19 mouse cellular contexts compared by ENCODE assay signal in genomic region chr2:126994384-126995166, GRCm38 (mm10). TPM values are rescaled to one million over a fixed set of nuclear protein-coding genes. Genes with fewer than 3 reads are reported as not detected.
A peak's percentile ranks its signal among the peaks of the same experiment; 100 is the strongest.
DNase-seq lines count a peak whose midpoint lies in the region; ATAC-seq and TF ChIP-seq lines count a peak whose summit lies in the region.
"Had no signal": no experiment of that assay in that cellular context is flagged by ENCODE, and none has a peak within 500 bp of the region (broad histone marks: within the 10 kb centered on the region; RNA-seq: fewer than 3 reads in every experiment).

No protein-coding gene starts in this region.

- peak overlapping the region; percentile 77 for H3K27ac ChIP-seq in gastrocnemius, adult 2 months
- no peak overlapping the region for H3K27ac ChIP-seq in kidney, embryonic 16.5 days (ENCODE audit: low read length)
- 0 out of 2 replicates have a peak overlapping the region, but pooled peaks have one; percentile 39 for H3K27ac ChIP-seq in limb, embryonic 13.5 days
- no peak overlapping the region for H3K27ac ChIP-seq in midbrain, embryonic 11.5 days (ENCODE audit: low read depth, low read length)
- H3K27ac ChIP-seq: heart, embryonic 13.5 days; hindbrain, embryonic 12.5 days; midbrain, embryonic 12.5 days; stomach, postnatal 0 days had no signal

- peak overlapping the region; percentile 21; the same call in 1 of the 2 replicates for H3K4me3 ChIP-seq in gastrocnemius, adult 2 months
- H3K4me3 ChIP-seq in kidney, embryonic 16.5 days (ENCODE audit: low read length), result no peak overlapping the region
- no peak overlapping the region for H3K4me3 ChIP-seq in limb, embryonic 13.5 days
- H3K4me3 ChIP-seq in midbrain, embryonic 11.5 days (ENCODE audit: low read depth, low read length), result no peak overlapping the region
- H3K4me3 ChIP-seq: heart, embryonic 13.5 days; hindbrain, embryonic 12.5 days; midbrain, embryonic 12.5 days had no signal

- no peak overlapping the region for H3K4me2 ChIP-seq in kidney, embryonic 16.5 days (replicated peaks; ENCODE audit: low read depth, low read length)
- H3K4me2 ChIP-seq in limb, embryonic 13.5 days (replicated peaks), result no peak overlapping the region
- H3K4me2 ChIP-seq in midbrain, embryonic 11.5 days, result no peak overlapping the region
- H3K4me2 ChIP-seq: heart, embryonic 13.5 days; hindbrain, embryonic 12.5 days; midbrain, embryonic 12.5 days had no signal

- 28% methylated on average over 6 of the region's 6 CpGs for WGBS in kidney, embryonic 16.5 days
- WGBS in limb, embryonic 13.5 days, result 22% methylated on average over 6 of the region's 6 CpGs
- WGBS in midbrain, embryonic 11.5 days, result 88% methylated on average over 6 of the region's 6 CpGs

- no peaks in the 10 kb centered on the region for H3K36me3 ChIP-seq in kidney, embryonic 16.5 days (ENCODE audit: insufficient read depth, low read length)
- no peaks in the 10 kb centered on the region for H3K36me3 ChIP-seq in limb, embryonic 13.5 days
- H3K36me3 ChIP-seq in midbrain, embryonic 11.5 days (ENCODE audit: control insufficient read depth, insufficient read depth, low read length), result no peaks in the 10 kb centered on the region
- H3K36me3 ChIP-seq: heart, embryonic 13.5 days; hindbrain, embryonic 12.5 days; midbrain, embryonic 12.5 days had no signal

- intact Hi-C loops in gastrocnemius, adult 2 months (cut with DNase I), result loop anchor here (5.0 kb wide), 2 partner anchors 162 to 197 kb away; no protein-coding TSS in a partner anchor
- intact Hi-C loops in gastrocnemius, postnatal 36 days (cut with DNase I), result no loop called here

- no peak overlapping the region for H3K9ac ChIP-seq in kidney, embryonic 16.5 days (replicated peaks; ENCODE audit: low read length)
- H3K9ac ChIP-seq in limb, embryonic 13.5 days, result no peak overlapping the region
- no peak overlapping the region for H3K9ac ChIP-seq in midbrain, embryonic 11.5 days (ENCODE audit: low read length)
- H3K9ac ChIP-seq: forebrain, postnatal 0 days; heart, embryonic 13.5 days; hindbrain, embryonic 12.5 days; midbrain, embryonic 12.5 days had no signal

- H3K9me3 ChIP-seq in kidney, embryonic 16.5 days (ENCODE audit: low read length), result no peaks in the 10 kb centered on the region
- H3K9me3 ChIP-seq in limb, embryonic 13.5 days, result no peaks in the 10 kb centered on the region
- no peaks in the 10 kb centered on the region for H3K9me3 ChIP-seq in midbrain, embryonic 11.5 days (ENCODE audit: control insufficient read depth, low read length)
- H3K9me3 ChIP-seq: heart, embryonic 13.5 days; hindbrain, embryonic 12.5 days; midbrain, embryonic 12.5 days had no signal

- peak; percentile 33 for DNase-seq in gastrocnemius, adult 2 months
- no peak for DNase-seq in gastrocnemius, postnatal 36 days
- DNase-seq in NIH3T3 (ENCODE audit: low read depth), result peak; percentile 59
- no peak for DNase-seq in cerebellum, postnatal 25 days
- DNase-seq in layer of hippocampus, adult 9-10 months (ENCODE audit: low spot score), result no peak
- no peak for DNase-seq in midbrain, embryonic 11.5 days (ENCODE audit: low spot score, missing footprints)
- DNase-seq: adrenal gland, postnatal 36 days; cerebellum, adult 9-11 months; forebrain, postnatal 0 days; heart, adult 18-20 months; layer of hippocampus, adult 9-11 months; thymus, adult 2 months had no signal

- ATAC-seq in kidney, embryonic 16.5 days (ENCODE audit: low FRiP score, low TSS enrichment), result peak; percentile 63; the same call in 1 of the 2 replicates
- 0 out of 2 replicates have a peak, but pooled peaks have one; percentile 17 for ATAC-seq in limb, embryonic 13.5 days (ENCODE audit: low FRiP score, low read depth)
- no peak for ATAC-seq in midbrain, embryonic 11.5 days (ENCODE audit: low FRiP score)
- ATAC-seq: forebrain, postnatal 0 days; lung, postnatal 0 days had no signal

- H3K27me3 ChIP-seq in kidney, embryonic 16.5 days (ENCODE audit: insufficient read depth, low read length), result no peaks in the 10 kb centered on the region
- H3K27me3 ChIP-seq in limb, embryonic 13.5 days, result no peaks in the 10 kb centered on the region
- H3K27me3 ChIP-seq in midbrain, embryonic 11.5 days (ENCODE audit: control insufficient read depth, insufficient read depth, low read length), result no peaks in the 10 kb centered on the region
- H3K27me3 ChIP-seq: heart, embryonic 13.5 days; hindbrain, embryonic 12.5 days; midbrain, embryonic 12.5 days had no signal

- H3K4me1 ChIP-seq in kidney, embryonic 16.5 days (ENCODE audit: insufficient read depth, low read length), result peaks cover 5% of the 10 kb centered on the region; the same call in 1 of the 2 replicates
- peaks cover 28% of the 10 kb centered on the region for H3K4me1 ChIP-seq in limb, embryonic 13.5 days
- no peaks in the 10 kb centered on the region for H3K4me1 ChIP-seq in midbrain, embryonic 11.5 days (ENCODE audit: control insufficient read depth, insufficient read depth, low read length)
- H3K4me1 ChIP-seq: heart, embryonic 13.5 days; hindbrain, embryonic 12.5 days; midbrain, embryonic 12.5 days had no signal

- no peak for TF ChIP-seq CTCF in gastrocnemius, adult 2 months (IDR thresholded peaks at IDR 0.05)

RNA-seq across cellular contexts. Expression of gene Ap4e1, which starts 13.9 kb away (rescaled TPM):
- 1 to 10 TPM; 8.3 to 9.1 TPM for total RNA-seq in gastrocnemius, adult 2 months (2021)
- 1 to 10 TPM; 6.6 to 8.7 TPM for total RNA-seq in gastrocnemius, postnatal 36 days (2021)
- 10.0 and 11.6 TPM in 2 replicates for polyA plus RNA-seq in kidney, embryonic 16.5 days (2015; fragmentation: Nextera tagmentation; extraction: Ambion mirVana)
- polyA plus RNA-seq in limb, embryonic 13.5 days (2015; fragmentation: Nextera tagmentation; extraction: Ambion mirVana), result 10.5 and 12.8 TPM in 2 replicates
- polyA plus RNA-seq in midbrain, embryonic 11.5 days (2014; fragmentation: Nextera tagmentation; extraction: Ambion mirVana), result 11.7 and 12.4 TPM in 2 replicates

Comparison
In these comparisons a context has a peak if more than half of its experiments do, and no peak if none do; other contexts are left out.
1. DNase-seq: peak in gastrocnemius, adult 2 months (single experiment) and NIH3T3 (single experiment); none in gastrocnemius, postnatal 36 days (0 of 2), cerebellum, postnatal 25 days (0 of 2), layer of hippocampus, adult 9-10 months (single experiment) and midbrain, embryonic 11.5 days (single experiment).
2. H3K27ac ChIP-seq: peak in gastrocnemius, adult 2 months (single experiment) and limb, embryonic 13.5 days (single experiment); none in kidney, embryonic 16.5 days (single experiment) and midbrain, embryonic 11.5 days (single experiment).